Mouse (Mus musculus): ENCODE measurements around the gene Cyp4a31. TPM values are rescaled to one million over a fixed set of nuclear protein-coding genes. Genes with fewer than 3 reads are reported as not detected.
"Not testable (repeated sequence)": the region's sequence is repeated elsewhere in the genome, so short reads cannot be mapped to it uniquely, and the experiment has no call there.

Cyp4a31 gene
- polyA plus RNA-seq (2015; fragmentation: Nextera tagmentation; extraction: Ambion mirVana): not detected in 2 replicates

DNA sequence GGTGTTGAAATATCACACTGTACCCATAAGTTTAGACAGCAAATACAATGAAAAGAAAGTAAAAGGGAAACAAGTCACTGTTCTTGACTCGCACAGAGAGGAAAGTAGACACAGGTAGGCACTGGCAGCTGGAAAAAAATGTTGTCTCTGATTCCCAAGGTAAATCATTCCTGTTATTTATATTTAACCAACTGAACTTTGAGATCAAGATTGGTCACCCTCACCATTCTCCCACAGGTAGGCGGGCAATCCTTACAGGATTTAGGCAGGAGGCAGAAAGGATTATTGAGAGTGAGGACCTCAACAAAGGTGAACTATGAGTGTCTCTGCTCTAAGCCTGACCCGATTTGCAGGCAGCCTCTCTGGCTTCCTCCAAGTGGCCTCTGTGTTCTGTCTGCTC lies at the start of gene Cyp4a31:
Gene Cyp4a31 (plus strand): TSS at position 249 of the 400 bp plus-strand sequence.
- 87% methylated on average over 3 of the region's 3 CpGs for WGBS
- H3K9me3 ChIP-seq: no peaks in the 10 kb centered on the region
- no peak within 1 kb of the TSS for H3K27ac ChIP-seq (replicated peaks)
- no peak within 1 kb of the TSS for H3K9ac ChIP-seq
- H3K36me3 ChIP-seq: no peaks in the 10 kb centered on the region
- no peak for ATAC-seq (ENCODE audit: low read depth)
- H3K4me2 ChIP-seq: no peak within 1 kb of the TSS
- no peaks in the 10 kb centered on the region for H3K27me3 ChIP-seq
- no peaks in the 10 kb centered on the region for H3K4me1 ChIP-seq (replicated peaks)
- H3K4me3 ChIP-seq: no peak within 1 kb of the TSS

DNA sequence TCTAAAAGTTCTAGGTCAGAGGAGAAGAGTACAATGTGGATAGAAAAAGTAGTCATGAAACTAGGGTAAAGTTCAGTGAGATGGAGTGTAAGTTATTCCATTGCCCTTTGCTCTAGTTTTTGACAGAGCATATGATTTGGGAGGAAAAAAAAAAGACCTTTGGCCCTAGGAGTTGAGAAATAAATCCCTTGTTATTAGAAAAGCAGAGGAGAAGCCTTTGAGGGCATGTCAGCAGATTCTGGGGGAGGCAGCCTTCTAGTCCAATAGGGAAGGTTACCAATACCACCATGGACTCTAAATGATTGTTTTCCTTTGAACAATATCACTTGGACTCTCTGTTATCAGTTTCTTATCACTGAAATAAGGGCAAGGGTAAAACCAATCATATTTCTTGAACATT lies 49.5 kb upstream of the Cyp4a31 start:
- not testable (repeated sequence) for H3K4me3 ChIP-seq; H3K4me2 ChIP-seq; H3K36me3 ChIP-seq; ATAC-seq (ENCODE audit: low read depth); H3K4me1 ChIP-seq (replicated peaks); H3K27me3 ChIP-seq; H3K9ac ChIP-seq; H3K9me3 ChIP-seq; H3K27ac ChIP-seq (replicated peaks)

DNA sequence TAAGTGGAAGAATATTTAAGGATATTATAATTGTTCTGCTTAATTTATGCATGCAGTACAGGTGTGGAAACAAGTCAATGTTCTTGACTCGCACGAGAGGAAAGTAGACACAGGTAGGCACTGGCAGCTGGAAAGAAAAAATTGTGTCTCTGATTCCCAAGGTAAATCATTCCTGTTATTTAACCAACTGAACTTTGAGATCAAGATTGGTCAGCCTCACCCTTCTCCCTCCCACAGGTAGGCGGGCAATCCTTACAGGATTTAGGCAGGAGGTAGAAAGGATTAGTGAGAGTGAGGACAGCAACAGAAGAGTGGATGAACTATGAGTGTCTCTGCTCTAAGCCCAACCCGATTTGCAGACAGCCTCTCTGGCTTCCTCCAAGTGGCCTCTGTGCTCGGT lies 45.4 kb upstream of the Cyp4a31 start, which contains the start of gene Cyp4a10:
Gene Cyp4a10 (plus strand): TSS at position 265 of the 400 bp plus-strand sequence.
- not testable (repeated sequence) for H3K36me3 ChIP-seq

DNA sequence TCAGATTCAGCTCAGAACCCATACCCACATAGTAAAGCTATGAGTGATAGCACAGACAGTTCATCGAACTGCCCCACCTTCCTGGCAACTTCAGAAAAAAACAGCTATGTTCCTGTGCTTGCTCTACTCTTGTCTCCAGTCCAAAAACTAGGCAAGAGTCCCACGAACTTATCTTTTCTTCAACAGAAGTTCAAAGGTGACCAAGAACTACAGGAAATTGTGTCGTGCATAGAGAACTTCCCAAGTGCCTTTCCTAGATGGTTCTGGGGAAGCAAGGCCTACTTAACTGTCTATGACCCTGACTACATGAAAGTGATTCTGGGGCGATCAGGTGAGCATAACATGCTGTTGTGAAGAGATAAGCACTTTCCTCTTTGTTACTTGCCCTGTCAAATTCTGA lies 44.0 kb upstream of the Cyp4a31 start:
- H3K9ac ChIP-seq: no peak overlapping the region
- ATAC-seq (ENCODE audit: low read depth): no peak
- H3K27me3 ChIP-seq: no peaks in the 10 kb centered on the region
- no peaks in the 10 kb centered on the region for H3K36me3 ChIP-seq
- WGBS: 83% methylated on average over 4 of the region's 4 CpGs
- no peaks in the 10 kb centered on the region for H3K9me3 ChIP-seq
- no peak overlapping the region for H3K27ac ChIP-seq (replicated peaks)
- no peaks in the 10 kb centered on the region for H3K4me1 ChIP-seq (replicated peaks)
- no peak overlapping the region for H3K4me2 ChIP-seq
- H3K4me3 ChIP-seq: no peak overlapping the region

More for the DNA sequence above, 45.4 kb upstream of the Cyp4a31 start, which contains the start of gene Cyp4a10:
- H3K27ac ChIP-seq (replicated peaks); H3K4me1 ChIP-seq (replicated peaks); H3K9me3 ChIP-seq; H3K4me2 ChIP-seq; ATAC-seq (ENCODE audit: low read depth); H3K4me3 ChIP-seq; H3K9ac ChIP-seq; H3K27me3 ChIP-seq: not testable (repeated sequence)
- WGBS: 78% methylated on average over 5 of the region's 5 CpGs

DNA sequence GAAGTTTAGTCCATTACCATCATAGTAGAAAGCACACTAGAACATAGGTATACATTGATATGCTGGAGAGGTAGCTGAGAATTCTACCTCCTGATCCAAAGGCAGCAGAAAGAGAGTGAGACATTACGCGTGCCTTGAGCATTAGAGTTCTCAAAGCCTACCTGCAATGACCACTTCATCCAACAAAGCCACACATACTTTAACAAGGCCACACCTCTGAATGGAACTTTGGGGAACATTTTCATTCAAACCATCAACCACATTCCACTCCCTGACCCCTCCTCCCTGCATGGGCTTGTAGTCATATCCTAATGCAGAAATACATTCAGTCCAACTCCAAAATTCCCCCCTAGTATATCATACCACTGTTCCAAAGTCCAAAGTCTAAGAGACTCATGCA lies 41.7 kb upstream of the Cyp4a31 start:
- H3K4me1 ChIP-seq (replicated peaks): no peaks in the 10 kb centered on the region
- no peak for ATAC-seq (ENCODE audit: low read depth)
- no peaks in the 10 kb centered on the region for H3K27me3 ChIP-seq
- no peaks in the 10 kb centered on the region for H3K9me3 ChIP-seq
- WGBS: 93% methylated on average over 2 of the region's 2 CpGs
- H3K4me2 ChIP-seq: no peak overlapping the region
- H3K36me3 ChIP-seq: no peaks in the 10 kb centered on the region
- H3K9ac ChIP-seq: no peak overlapping the region
- H3K4me3 ChIP-seq: no peak overlapping the region
- no peak overlapping the region for H3K27ac ChIP-seq (replicated peaks)

DNA sequence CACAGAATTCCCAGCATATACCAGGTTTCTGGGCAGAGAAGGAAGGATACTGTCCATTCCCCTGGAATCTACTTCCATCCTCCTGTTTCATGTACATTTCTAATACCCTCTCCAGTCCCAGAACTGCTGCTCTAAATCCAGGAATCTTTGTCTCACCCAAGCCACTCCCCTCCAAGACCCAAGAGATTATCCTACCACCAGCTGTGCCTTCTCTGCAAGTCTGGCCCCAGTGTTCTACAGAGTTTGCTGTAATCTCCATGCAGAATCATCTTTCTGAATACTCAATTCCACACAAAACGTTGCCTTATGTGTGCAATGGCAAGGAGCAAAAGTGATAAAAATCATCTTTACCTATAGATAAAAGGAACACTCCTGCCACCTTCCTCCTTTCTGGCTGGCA lies 18.3 kb upstream of the Cyp4a31 start:
- H3K4me1 ChIP-seq (replicated peaks): no peaks in the 10 kb centered on the region
- no peaks in the 10 kb centered on the region for H3K36me3 ChIP-seq
- H3K27me3 ChIP-seq: no peaks in the 10 kb centered on the region
- H3K4me3 ChIP-seq: no peak overlapping the region
- 54% methylated on average over 1 of the region's 1 CpGs for WGBS
- no peak for ATAC-seq (ENCODE audit: low read depth)
- no peak overlapping the region for H3K4me2 ChIP-seq
- H3K27ac ChIP-seq (replicated peaks): no peak overlapping the region
- H3K9me3 ChIP-seq: no peaks in the 10 kb centered on the region
- no peak overlapping the region for H3K9ac ChIP-seq

DNA sequence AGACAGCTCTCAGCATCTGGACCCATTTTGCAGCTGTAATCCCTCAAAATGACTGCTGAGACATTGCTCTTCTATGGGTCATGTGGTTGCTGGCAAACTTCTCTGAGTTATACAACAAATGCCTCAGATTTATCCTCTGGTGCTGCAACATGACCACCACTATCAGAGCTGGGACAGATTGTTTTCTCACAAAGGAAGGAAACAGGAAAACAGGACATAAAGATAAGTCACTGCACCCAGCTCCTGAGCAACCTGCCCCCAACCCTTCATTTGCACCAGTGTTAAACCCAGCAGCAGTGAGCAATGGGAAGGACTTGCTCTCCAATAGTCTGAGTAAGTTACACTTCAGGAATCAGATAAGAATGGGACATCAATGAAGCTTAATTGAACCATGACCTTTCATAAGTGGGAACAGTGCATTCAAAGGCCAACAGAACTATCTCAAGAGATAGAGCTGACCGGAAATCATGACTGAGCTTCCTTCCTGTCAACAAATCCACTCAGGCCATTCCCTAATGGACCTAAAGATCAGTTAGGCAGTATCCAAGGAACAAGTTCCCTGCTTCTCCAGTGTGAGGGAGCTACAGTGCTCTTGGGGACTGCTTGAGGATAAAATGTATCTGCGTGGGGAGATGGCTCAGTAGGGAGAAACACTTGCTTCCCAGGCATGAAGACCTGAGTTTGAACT lies 17.2 kb upstream of the Cyp4a31 start:
- Histone ChIP-seq H3K9me3 (no peaks in the 10 kb centered on the region), H3K4me3 (no peak overlapping the region), H3K4me1 (replicated peaks) (no peaks in the 10 kb centered on the region), H3K27ac (replicated peaks) (no peak overlapping the region), H3K4me2 (no peak overlapping the region), H3K27me3 (no peaks in the 10 kb centered on the region), H3K9ac (no peak overlapping the region), H3K36me3 (no peaks in the 10 kb centered on the region)
- 82% methylated on average over 2 of the region's 2 CpGs for WGBS
- ATAC-seq (ENCODE audit: low read depth): no peak

DNA sequence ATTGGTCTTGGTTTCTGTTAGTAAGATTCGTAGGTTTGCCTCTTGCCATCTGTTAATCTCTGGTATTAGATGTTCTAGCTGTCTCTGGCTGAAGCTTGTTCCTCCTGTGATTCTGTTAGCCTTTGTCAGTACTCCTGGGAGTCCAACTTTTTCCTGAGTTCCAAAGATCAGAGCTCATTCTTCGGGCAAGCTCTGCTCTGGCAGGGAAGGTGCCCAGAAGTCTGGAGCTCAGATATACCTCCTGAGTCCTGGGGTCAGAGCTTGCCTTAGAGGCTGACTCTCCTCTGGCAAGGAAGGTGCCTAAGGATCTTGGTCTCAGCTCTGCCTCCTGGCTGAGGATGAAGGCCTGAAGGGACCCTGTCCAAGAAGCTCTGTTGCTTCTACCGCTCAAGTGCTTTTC lies 10.7 kb upstream of the Cyp4a31 start:
- no peak for ATAC-seq (ENCODE audit: low read depth)
- no peaks in the 10 kb centered on the region for H3K36me3 ChIP-seq
- WGBS: 91% methylated on average over 3 of the region's 3 CpGs
- H3K4me3 ChIP-seq: no peak overlapping the region
- no peak overlapping the region for H3K27ac ChIP-seq (replicated peaks)
- H3K9ac ChIP-seq: no peak overlapping the region
- H3K4me1 ChIP-seq (replicated peaks): no peaks in the 10 kb centered on the region
- H3K27me3 ChIP-seq: no peaks in the 10 kb centered on the region
- no peak overlapping the region for H3K4me2 ChIP-seq
- H3K9me3 ChIP-seq: no peaks in the 10 kb centered on the region

DNA sequence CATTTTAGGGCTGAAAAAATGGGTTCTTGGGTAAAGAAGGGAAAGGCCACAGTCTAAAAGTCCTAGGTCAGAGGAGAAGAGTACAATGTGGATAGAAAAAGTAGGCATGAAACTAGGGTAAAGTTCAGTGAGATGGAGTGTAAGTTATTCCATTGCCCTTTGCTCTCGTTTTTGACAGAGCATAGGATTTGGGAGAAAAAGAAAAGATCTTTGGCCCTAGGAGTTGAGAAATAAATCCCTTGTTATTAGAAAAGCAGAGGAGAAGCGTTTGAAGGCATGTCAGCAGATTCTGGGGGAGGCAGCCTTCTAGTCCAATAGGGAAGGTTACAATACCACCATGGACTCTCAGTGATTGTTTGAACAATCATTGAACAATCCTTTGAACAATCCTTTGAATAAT lies 7.9 kb upstream of the Cyp4a31 start:
- H3K27ac ChIP-seq (replicated peaks): no peak overlapping the region
- no peak for ATAC-seq (ENCODE audit: low read depth)
- no peak overlapping the region for H3K4me2 ChIP-seq
- H3K4me3 ChIP-seq: no peak overlapping the region
- no peaks in the 10 kb centered on the region for H3K36me3 ChIP-seq
- no peak overlapping the region for H3K9ac ChIP-seq
- no peaks in the 10 kb centered on the region for H3K9me3 ChIP-seq
- WGBS: 68% methylated on average over 2 of the region's 2 CpGs
- H3K27me3 ChIP-seq: no peaks in the 10 kb centered on the region
- no peaks in the 10 kb centered on the region for H3K4me1 ChIP-seq (replicated peaks)

DNA sequence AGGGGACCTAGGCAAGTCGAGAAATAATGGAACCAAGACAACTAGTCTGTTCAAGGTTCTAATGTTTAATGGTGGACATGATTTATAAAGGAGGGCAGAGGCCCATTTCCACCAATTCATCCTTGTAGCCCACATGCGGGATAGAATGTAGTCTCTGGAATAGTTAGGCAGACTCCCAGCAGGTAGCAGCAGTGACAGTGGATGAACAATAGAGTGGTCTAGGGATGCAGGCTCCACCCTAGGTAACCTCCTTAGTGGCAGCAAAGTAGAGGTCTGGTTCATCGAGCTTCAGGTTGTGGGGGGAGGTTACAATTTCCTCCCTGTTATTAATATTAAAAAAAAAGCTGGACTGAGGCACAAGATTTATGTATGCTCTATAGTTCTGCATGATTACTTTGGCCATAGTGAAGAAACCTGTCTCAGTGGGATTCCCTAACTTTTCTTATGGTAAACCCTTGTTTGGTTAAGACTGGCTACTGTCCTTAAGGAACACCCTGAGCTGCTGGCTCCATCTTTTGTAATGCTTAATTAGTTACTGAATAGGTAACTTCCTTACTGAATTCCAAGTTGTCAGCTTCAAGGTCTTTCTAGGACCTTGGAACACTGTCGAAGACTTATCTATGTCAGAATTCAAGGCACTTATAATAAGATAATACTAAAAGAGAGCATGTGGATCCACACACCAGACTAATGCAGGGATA lies 5.4 kb upstream of the Cyp4a31 start:
- Histone ChIP-seq H3K36me3 (no peaks in the 10 kb centered on the region), H3K9ac (no peak overlapping the region), H3K4me3 (no peak overlapping the region), H3K9me3 (no peaks in the 10 kb centered on the region), H3K27me3 (no peaks in the 10 kb centered on the region), H3K27ac (replicated peaks) (no peak overlapping the region), H3K4me2 (no peak overlapping the region), H3K4me1 (replicated peaks) (no peaks in the 10 kb centered on the region)
- WGBS: 41% methylated on average over 4 of the region's 4 CpGs
- no peak for ATAC-seq (ENCODE audit: low read depth)

DNA sequence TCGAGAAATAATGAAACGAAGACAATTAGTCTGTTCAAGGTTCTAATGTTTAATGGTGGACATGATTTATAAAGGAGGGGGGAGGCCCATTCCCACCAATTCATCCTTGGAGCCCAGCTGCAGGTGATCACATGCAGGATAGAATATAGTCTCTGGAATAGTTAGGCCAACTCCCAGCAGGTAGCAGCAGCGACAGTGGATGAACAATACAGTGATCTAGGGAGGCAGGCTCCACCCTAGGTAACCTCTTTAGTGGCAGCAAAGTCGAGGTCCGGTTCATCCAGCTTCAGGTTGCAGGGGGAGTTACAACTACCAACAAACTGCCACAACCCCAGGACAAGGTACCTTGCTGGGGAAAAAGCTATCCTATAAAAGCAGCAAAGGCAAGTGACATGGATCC lies 2.2 kb upstream of the Cyp4a31 start:
- not testable (repeated sequence) for H3K4me1 ChIP-seq (replicated peaks)
- WGBS: 58% methylated on average over 5 of the region's 5 CpGs

DNA sequence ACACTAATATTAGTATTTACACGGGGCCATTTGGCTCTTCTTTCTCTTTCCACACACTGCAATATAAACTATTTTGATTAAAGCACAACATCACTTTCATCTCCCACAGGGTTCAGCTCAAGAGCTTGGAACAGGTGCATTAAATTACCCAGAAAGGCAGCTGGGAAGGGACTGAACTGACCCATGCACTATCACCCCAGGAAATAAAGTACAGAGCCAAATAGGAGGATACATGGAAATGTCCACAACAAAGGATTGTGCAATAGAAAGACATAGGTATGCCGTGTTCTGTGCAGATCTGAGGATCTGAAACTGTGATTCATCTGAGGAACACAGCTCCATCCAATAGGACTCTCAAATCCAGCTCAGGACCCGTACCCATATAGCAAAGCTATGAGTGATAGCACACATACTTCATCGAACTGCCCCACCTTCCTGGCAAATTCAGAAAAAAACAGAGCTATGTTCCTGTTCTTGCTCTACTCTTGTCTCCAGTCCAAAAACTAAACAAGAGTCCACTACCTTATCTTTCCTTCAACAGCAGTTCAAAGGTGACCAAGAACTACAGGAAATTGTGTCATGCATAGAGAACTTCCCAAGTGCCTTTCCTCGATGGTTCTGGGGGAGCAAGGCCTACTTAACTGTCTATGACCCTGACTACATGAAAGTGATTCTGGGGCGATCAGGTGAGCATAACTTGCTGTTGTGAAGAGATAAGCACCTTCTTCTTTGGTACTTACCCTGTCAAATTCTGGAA lies 1.2 kb downstream of the Cyp4a31 start:
- H3K4me2 ChIP-seq; H3K9me3 ChIP-seq; H3K4me1 ChIP-seq (replicated peaks); H3K36me3 ChIP-seq; H3K9ac ChIP-seq; H3K27me3 ChIP-seq; H3K4me3 ChIP-seq; H3K27ac ChIP-seq (replicated peaks); ATAC-seq (ENCODE audit: low read depth): not testable (repeated sequence)
- WGBS: 87% methylated on average over 6 of the region's 6 CpGs

More for the DNA sequence above, 2.2 kb upstream of the Cyp4a31 start:
- ATAC-seq (ENCODE audit: low read depth); H3K9ac ChIP-seq; H3K27me3 ChIP-seq; H3K9me3 ChIP-seq; H3K27ac ChIP-seq (replicated peaks); H3K36me3 ChIP-seq; H3K4me2 ChIP-seq; H3K4me3 ChIP-seq: not testable (repeated sequence)

All from neural tube, embryonic 13.5 days (tissue).